Mouse (Mus musculus) limb, embryonic 10.5 days (tissue): ENCODE measurements at regions not wholly inside any gene's neighbourhood (a gene's known extent, or its start where the extent isn't known, plus 50 kb on each side); places are given as distances from the start of the nearest gene placed in this dataset.

Source experiments
- DNase-seq: peaks from one replicate; pipeline ENCODE4 v3.0.0-alpha.2; 2017; ENCODE audit warnings: low spot score
- H3K27ac ChIP-seq: fragments of 300-500 bp; sonication (generic); 2 replicates; pipeline ENCODE4 v1.5.1; 2016; ENCODE audit warnings: mild to moderate bottlenecking
- H3K27me3 ChIP-seq: fragments of 300-500 bp; sonication (generic); 2 replicates; pipeline ENCODE4 v1.6.1; 2016; ENCODE audit warnings: low read depth, mild to moderate bottlenecking; ENCODE audit not compliant: poor library complexity, severe bottlenecking
- H3K36me3 ChIP-seq: fragments of 300-500 bp; sonication (generic); 2 replicates; pipeline ENCODE4 v1.6.1; 2016; ENCODE audit warnings: mild to moderate bottlenecking, moderate library complexity
- H3K4me1 ChIP-seq: fragments of 300-500 bp; sonication (generic); 2 replicates; pipeline ENCODE4 v1.6.1; 2016
- H3K4me3 ChIP-seq: fragments of 300-500 bp; sonication (generic); 2 replicates; pipeline ENCODE4 v1.5.1; 2016; ENCODE audit warnings: mild to moderate bottlenecking, moderate library complexity
- H3K9me3 ChIP-seq: fragments of 300-500 bp; sonication (generic); replicated peaks from 2 replicates; pipeline ENCODE4 v1.6.1; 2016; ENCODE audit warnings: mild to moderate bottlenecking
- WGBS: fragments of 180-500 bp; shearing (Covaris S2); methylation state at CpG from one replicate; pipeline ENCODE4 v1.1.7; 2016; 5-methylcytosine and 5-hydroxymethylcytosine counted together

- Histone ChIP-seq H3K4me1 (peaks cover 26% of the 10 kb centered on the region), H3K36me3 (no peaks in the 10 kb centered on the region), H3K27ac (no peak overlapping the region), H3K27me3 (no peaks in the 10 kb centered on the region), H3K4me3 (no peak overlapping the region), H3K9me3 (no peaks in the 10 kb centered on the region)
- 82% methylated on average over 3 of the region's 3 CpGs for WGBS
- DNase-seq, result no peak
Measured at GRCm38 (mm10) chr9:75955082-75955481, 59.6 kb upstream of the Hmgcll1 start.

DNA sequence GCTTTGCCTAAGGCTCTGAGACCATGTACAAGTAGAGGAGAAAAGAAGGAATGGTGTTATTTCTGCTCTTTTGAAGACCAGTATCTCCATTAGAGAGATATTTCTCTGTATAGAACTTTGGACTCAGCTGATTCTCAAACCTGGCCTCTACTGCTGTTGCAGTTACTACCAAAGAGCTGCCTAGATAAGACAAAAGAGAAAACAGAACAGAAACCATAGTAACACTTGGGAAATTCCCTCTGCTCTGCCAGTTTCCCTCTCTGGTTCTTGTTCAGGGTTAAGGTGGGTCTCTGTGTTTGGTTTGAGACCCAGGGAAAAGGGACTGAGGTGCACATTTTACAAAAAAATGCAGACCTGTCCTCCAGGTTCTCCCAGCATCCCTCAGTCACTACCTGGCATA, 58.3 kb upstream of the Hmgcll1 start:
- no peaks in the 10 kb centered on the region for H3K27me3 ChIP-seq
- no peak overlapping the region for H3K4me3 ChIP-seq
- H3K9me3 ChIP-seq, result no peaks in the 10 kb centered on the region
- DNase-seq, result no peak
- no peak overlapping the region for H3K27ac ChIP-seq
- H3K4me1 ChIP-seq, result peaks cover 38% of the 10 kb centered on the region
- H3K36me3 ChIP-seq, result no peaks in the 10 kb centered on the region

DNA sequence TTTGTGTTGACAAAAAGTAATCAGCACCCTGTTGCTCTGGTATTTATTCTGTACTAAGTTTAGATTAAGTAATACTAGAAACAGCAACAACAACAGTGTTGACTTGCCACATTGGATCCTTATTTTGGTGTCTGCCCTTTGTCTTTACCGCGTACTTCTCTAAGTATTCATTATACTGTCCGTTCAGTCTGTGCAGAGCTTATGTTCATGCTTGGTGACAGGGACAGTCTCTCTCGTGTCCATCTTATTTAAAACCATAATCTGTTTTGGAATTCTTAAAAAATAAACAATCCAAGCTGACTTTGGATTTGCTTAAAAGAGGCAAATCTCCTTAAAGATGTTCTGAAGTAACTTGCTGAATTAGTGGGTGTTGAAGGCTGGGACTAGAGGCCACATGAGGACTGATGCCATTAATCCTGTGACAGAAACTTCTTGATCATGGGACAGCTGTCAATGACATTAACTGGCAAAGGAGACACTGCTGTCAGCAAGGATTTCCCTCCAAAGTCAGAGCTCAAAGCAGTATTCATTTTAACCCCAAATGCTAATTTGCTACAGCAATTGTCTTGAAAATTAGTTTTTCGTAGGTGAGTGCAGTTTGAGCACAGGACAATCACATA, 55.8 kb upstream of the Hmgcll1 start:
- 72% methylated on average over 5 of the region's 5 CpGs for WGBS
- Histone ChIP-seq H3K4me3 (no peak overlapping the region), H3K36me3 (no peaks in the 10 kb centered on the region), H3K27me3 (no peaks in the 10 kb centered on the region), H3K27ac (no peak overlapping the region; the same call in 1 of the 2 replicates), H3K9me3 (no peaks in the 10 kb centered on the region), H3K4me1 (peaks cover 30% of the 10 kb centered on the region)
- no peak for DNase-seq

DNA sequence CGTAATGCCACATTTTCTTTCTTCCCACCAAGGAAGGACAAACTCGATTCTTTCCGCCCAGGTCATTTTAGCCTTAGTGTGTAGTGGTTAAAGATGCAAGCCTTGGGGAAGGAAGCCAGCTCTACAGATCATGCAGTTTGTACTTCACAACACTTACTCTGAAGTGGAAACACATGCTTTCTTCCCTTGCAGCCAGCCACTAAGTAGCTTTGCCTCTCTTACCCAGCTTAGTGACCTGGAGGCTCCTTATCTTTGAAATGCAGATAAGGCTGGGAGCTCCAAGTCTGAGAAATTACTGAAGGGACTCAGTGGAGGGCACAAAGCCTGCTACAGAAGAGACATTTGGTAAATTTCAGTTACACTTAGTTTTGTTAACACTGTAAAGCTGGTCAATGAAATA, 54.9 kb upstream of the Hmgcll1 start:
- 29% methylated on average over 3 of the region's 3 CpGs for WGBS
- peaks cover 30% of the 10 kb centered on the region for H3K4me1 ChIP-seq
- H3K27me3 ChIP-seq, result no peaks in the 10 kb centered on the region
- H3K27ac ChIP-seq, result peak overlapping the region; percentile 58; the same call in 1 of the 2 replicates
- H3K4me3 ChIP-seq, result no peak overlapping the region
- DNase-seq, result no peak
- H3K36me3 ChIP-seq, result no peaks in the 10 kb centered on the region
- no peaks in the 10 kb centered on the region for H3K9me3 ChIP-seq

DNA sequence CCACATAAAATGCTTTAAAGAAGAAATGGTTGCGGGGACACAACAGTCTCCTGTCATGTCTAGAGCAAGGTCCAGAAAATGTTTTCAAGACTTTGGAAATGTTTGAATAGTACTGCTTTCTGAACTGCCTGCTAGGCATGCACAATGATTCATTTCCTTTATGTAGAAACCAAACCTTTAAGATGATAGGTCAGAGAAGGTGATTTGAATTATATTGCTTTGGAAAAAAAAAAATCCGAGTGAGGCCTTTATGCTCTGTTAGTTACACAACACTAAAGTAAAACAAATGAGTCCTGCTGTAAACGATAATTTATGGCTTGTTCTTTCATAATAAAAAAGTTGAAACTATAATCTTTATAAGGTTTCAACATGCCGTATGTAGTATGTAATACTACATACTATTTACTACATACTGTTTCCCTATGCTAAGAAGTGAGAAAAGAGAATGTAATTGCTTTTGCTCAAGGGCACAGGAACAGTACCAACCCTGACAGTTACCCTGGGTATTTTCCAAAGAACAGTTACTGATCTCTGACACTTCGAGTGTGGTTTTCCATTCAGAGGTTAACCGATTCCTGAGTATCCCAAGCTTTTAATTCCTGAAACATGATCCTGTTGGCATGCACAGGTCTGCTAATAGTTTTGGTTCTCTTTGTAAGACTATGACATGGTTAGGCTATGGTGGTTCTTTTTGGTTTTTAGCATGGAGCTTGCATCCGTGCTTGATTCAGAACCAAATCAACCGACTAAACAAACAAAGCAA, 53.9 kb upstream of the Hmgcll1 start:
- no peak for DNase-seq
- Histone ChIP-seq H3K36me3 (no peaks in the 10 kb centered on the region), H3K9me3 (no peaks in the 10 kb centered on the region), H3K4me3 (no peak overlapping the region), H3K4me1 (peaks cover 30% of the 10 kb centered on the region), H3K27ac (peak overlapping the region; percentile 39; the same call in 1 of the 2 replicates), H3K27me3 (no peaks in the 10 kb centered on the region)
- 47% methylated on average over 8 of the region's 8 CpGs for WGBS
